Mouse (Mus musculus) heart, embryonic 12.5 days (tissue): ENCODE measurements around the gene Kdf1. TPM values are rescaled to one million over a fixed set of nuclear protein-coding genes. Genes with fewer than 3 reads are reported as not detected.
A peak's percentile ranks its signal among the peaks of the same experiment; 100 is the strongest.
"Not testable (repeated sequence)": the region's sequence is repeated elsewhere in the genome, so short reads cannot be mapped to it uniquely, and the experiment has no call there.

ENCODE experiments used
- ATAC-seq: fragments of 200-750 bp; cut with Nextera tagmentation; 2 replicates; pipeline ENCODE4 v1.8.0; 2017; ENCODE audit warnings: moderate TSS enrichment, moderate library complexity; ENCODE audit not compliant: insufficient number of reproducible peaks, low FRiP score
- H3K27ac ChIP-seq: fragments of 300-500 bp; sonication (generic); 2 replicates; pipeline ENCODE4 v1.5.1; 2016; ENCODE audit warnings: mild to moderate bottlenecking, moderate library complexity; ENCODE audit not compliant: poor library complexity, severe bottlenecking
- H3K27me3 ChIP-seq: fragments of 300-500 bp; sonication (generic); replicated peaks from 2 replicates; pipeline ENCODE4 v1.6.1; 2016; ENCODE audit warnings: mild to moderate bottlenecking, moderate library complexity
- H3K36me3 ChIP-seq: fragments of 300-500 bp; sonication (generic); 2 replicates; pipeline ENCODE4 v1.6.1; 2016; ENCODE audit warnings: mild to moderate bottlenecking, moderate library complexity
- H3K4me1 ChIP-seq: fragments of 300-500 bp; sonication (generic); replicated peaks from 2 replicates; pipeline ENCODE4 v1.6.1; 2016; ENCODE audit warnings: mild to moderate bottlenecking
- H3K4me2 ChIP-seq: fragments of 300-500 bp; sonication (generic); 2 replicates; pipeline ENCODE4 v1.6.1; 2016; ENCODE audit warnings: mild to moderate bottlenecking, moderate library complexity
- H3K4me3 ChIP-seq: fragments of 300-500 bp; sonication (generic); 2 replicates; pipeline ENCODE4 v1.5.1; 2016; ENCODE audit warnings: mild to moderate bottlenecking
- H3K9ac ChIP-seq: fragments of 300-500 bp; sonication (generic); 2 replicates; pipeline ENCODE4 v1.6.1; 2016; ENCODE audit warnings: mild to moderate bottlenecking, moderate library complexity
- H3K9me3 ChIP-seq: fragments of 300-500 bp; sonication (generic); replicated peaks from 2 replicates; pipeline ENCODE4 v1.6.1; 2016; ENCODE audit warnings: mild to moderate bottlenecking, moderate library complexity
- WGBS: fragments of 180-500 bp; shearing (Covaris S2); methylation state at CpG from one replicate; pipeline ENCODE4 v1.1.7; 2016; 5-methylcytosine and 5-hydroxymethylcytosine counted together
- polyA plus RNA-seq: library from polyadenylated mRNA; unstranded; fragments of >200 nt; fragmentation: Nextera tagmentation; extraction: Ambion mirVana; gene quantifications from 2 replicates; pipeline ENCODE4 v1.2.1, GENCODE M21; 2016

The Kdf1 gene
- polyA plus RNA-seq, 1 experiment from 2014 or later = 0.42 TPM

DNA sequence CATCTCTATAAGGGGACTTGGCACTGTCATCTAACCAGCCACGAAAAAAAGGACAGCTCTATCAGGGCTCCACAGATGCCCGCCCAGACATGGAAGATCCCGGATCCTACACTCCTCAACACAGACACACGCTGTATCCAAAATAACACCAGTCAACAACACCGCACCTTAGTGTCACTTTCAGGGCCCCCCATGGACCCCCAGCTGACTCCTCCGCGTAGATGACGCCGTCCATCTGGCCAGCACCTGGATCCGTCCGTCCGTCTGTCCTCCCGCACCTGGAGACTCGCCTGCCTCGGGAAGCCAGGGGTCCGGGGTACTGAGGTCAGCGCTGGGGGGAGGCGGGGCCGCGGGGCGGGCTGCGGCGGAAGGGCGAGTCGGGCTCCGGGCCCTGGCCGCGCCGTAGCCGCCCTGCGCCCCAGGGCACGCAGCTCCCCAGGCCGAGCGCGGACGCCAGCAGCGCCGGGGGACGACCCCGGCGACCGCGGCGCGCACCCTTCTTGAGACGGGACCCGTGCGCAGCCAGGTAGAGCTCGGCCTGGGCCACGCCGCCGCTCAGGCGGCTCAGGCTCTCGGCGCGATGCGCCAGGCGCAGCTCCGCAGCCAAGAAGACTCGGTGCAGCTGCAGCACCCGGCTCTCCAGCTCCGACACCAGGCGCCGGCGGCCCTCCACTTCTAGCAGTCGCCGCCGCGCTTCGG is 21.2 kb upstream of the Kdf1 start:
- whole genome bisulfite sequencing = under 1% methylated on average over 70 of the region's 70 CpGs

DNA sequence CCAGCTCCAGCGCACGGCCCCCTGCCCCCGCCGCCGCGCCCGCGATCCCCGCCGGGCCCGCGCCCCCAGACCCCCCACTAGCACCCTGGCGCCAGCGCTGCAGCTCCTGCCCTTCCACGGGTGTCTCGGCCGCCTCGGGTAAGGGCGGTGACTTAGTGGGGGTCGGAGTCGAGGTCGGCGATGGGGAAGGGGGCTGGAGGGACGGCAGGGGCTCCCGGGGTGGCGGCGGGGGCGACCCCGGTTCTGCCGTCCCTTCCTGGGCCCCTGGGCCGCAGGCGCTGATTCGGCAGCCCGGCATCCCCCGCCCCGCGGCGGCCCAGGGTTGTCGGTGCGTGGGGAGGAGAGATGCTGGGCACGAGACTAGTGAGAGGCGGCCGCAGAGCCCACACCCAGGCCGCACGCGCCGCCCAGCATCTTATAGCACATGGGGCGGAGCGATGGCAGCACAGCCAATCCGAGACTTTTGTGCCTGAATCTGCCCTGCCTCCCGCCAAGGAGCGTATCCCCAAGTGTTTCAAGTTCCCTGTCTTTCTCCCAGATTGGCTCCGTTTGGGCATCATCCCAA is 20.5 kb upstream of the Kdf1 start, which contains the start of gene Trnp1:
Gene Trnp1, minus strand, starts transcription at position 391 of the 565 bp plus-strand sequence.
- Histone ChIP-seq H3K4me3 (peak within 1 kb of the TSS; percentile 64), H3K36me3 (no peaks in the 10 kb centered on the region), H3K4me2 (peak within 1 kb of the TSS; percentile 99), H3K27ac (no peak within 1 kb of the TSS), H3K27me3 (peaks cover 86% of the 10 kb centered on the region), H3K9me3 (no peaks in the 10 kb centered on the region), H3K9ac (peak within 1 kb of the TSS; percentile 70), H3K4me1 (peaks cover 23% of the 10 kb centered on the region)
- peak; percentile 70 for ATAC-seq
- WGBS = under 1% methylated on average over 48 of the region's 53 CpGs

More for the DNA sequence above, 21.2 kb upstream of the Kdf1 start:
- peak overlapping the region; percentile 70 for H3K9ac ChIP-seq
- ATAC-seq = peak; percentile 40
- no peak overlapping the region for H3K27ac ChIP-seq
- H3K27me3 ChIP-seq = peaks cover 83% of the 10 kb centered on the region
- no peaks in the 10 kb centered on the region for H3K36me3 ChIP-seq
- peaks cover 23% of the 10 kb centered on the region for H3K4me1 ChIP-seq
- H3K4me3 ChIP-seq = peak overlapping the region; percentile 64
- H3K4me2 ChIP-seq = peak overlapping the region; percentile 99
- H3K9me3 ChIP-seq = no peaks in the 10 kb centered on the region

DNA sequence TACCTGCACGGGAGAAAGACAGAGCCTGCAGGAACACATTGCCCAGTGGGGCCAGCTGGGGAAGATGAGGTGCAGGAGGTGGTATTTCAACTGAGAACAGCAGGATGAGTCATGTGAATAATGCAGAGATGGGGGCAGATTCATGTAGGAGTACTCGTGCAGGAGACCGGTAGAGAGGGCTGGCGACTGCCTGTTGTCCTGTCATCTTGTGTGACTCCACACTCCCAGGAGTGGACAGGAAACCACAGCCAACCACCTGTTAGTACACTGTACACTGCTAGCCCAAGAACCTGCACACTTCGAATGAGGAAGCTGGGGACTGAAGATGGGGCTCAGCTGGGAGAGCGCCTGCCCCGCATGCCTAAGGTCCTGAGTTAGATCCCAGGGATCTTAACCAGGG is 17.2 kb upstream of the Kdf1 start:
- H3K27ac ChIP-seq = no peak overlapping the region
- WGBS = 56% methylated on average over 7 of the region's 7 CpGs
- no peaks in the 10 kb centered on the region for H3K9me3 ChIP-seq

DNA sequence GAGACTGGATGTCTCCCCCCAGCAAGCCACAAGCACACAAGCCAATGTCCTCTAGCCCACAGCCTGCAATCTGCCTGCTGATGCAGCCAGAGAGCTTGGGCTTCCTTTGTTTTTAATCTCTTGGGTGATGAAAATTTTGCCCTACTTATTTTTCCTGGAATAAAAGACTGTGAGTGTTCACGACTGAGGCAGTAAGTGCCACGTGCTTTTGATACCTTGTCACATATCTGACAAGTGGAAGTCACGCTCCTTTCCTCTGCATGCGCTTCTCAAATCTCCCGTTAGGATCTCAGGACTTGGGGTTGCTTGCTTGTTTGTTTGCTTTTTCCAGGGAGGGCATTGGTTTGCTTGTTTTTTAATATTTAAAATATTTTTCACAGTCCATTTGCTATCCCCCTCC is 14.5 kb upstream of the Kdf1 start:
- H3K9me3 ChIP-seq = no peaks in the 10 kb centered on the region
- no peaks in the 10 kb centered on the region for H3K36me3 ChIP-seq
- no peak overlapping the region for H3K9ac ChIP-seq
- 42% methylated on average over 5 of the region's 5 CpGs for WGBS
- peaks cover 88% of the 10 kb centered on the region for H3K27me3 ChIP-seq
- no peak overlapping the region for H3K27ac ChIP-seq
- no peak overlapping the region for H3K4me3 ChIP-seq
- no peak overlapping the region for H3K4me2 ChIP-seq
- H3K4me1 ChIP-seq = no peaks in the 10 kb centered on the region
- ATAC-seq = no peak

More for the DNA sequence above, 17.2 kb upstream of the Kdf1 start:
- peaks cover 95% of the 10 kb centered on the region for H3K27me3 ChIP-seq
- no peak overlapping the region for H3K4me2 ChIP-seq
- H3K36me3 ChIP-seq = no peaks in the 10 kb centered on the region
- no peak for ATAC-seq
- H3K4me1 ChIP-seq = peaks cover 16% of the 10 kb centered on the region
- H3K9ac ChIP-seq = no peak overlapping the region
- H3K4me3 ChIP-seq = no peak overlapping the region

DNA sequence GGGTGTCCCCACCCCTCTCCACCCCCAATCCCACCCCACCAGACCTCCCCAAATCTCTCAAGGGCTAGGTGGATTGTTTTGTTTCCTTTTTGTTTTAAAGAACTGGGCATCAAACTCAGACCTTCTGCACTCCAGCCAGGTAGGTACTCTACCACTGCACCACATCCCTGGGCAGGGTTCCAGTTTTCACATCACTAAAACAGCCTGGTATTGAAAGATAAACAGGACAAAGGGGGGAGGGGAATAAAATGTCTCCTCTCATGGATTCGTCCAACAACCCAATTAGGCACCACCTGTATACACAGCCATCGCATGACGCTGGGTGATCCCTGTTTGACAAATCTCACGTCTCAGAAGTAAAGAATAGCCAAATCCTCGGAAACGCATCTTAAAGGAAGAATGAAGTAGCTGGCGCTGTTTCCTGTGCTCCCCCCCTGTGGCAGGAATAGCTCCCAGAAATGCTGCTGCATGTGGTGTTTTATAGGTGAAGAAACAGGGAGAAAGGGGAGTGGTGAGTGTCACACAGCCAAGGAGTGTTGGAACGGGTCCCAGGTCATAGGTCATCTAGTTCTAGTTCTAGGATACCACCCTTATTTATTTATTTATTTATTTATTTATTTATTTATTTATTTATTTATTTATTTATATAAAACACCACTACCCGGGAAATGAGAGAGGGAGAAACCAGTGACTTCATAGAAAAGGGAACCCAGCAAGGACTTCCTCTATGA is 13.8 kb upstream of the Kdf1 start:
- Histone ChIP-seq H3K4me3 (no peak overlapping the region), H3K4me2 (no peak overlapping the region), H3K9me3 (no peaks in the 10 kb centered on the region), H3K27ac (no peak overlapping the region), H3K9ac (no peak overlapping the region), H3K36me3 (no peaks in the 10 kb centered on the region), H3K27me3 (peaks cover 84% of the 10 kb centered on the region), H3K4me1 (no peaks in the 10 kb centered on the region)
- ATAC-seq = no peak
- WGBS = 53% methylated on average over 9 of the region's 9 CpGs

DNA sequence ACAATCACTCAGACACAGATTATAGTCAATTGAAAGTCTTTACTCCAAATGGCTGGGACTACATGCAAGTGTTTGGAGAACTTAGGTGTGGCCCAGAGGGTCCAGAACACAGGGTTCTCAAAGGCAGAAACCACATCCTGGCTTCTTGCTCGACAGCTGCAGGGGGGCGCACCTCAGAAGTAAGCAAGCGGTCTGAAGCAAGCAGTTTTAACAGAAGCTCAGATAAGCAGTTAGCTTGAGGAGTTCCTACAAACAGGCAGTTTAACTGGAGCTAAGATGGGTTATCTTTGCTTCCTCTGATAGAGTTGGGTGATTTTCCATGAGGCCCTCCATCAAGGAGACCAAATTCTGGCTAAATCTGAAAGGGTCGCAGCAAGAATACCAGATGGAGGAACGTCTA is 12.2 kb upstream of the Kdf1 start:
- Histone ChIP-seq H3K9ac (no peak overlapping the region), H3K9me3 (no peaks in the 10 kb centered on the region), H3K36me3 (no peaks in the 10 kb centered on the region), H3K4me3 (no peak overlapping the region), H3K27ac (no peak overlapping the region), H3K4me1 (no peaks in the 10 kb centered on the region), H3K27me3 (peaks cover 67% of the 10 kb centered on the region), H3K4me2 (no peak overlapping the region)
- 44% methylated on average over 5 of the region's 5 CpGs for WGBS
- ATAC-seq = no peak

DNA sequence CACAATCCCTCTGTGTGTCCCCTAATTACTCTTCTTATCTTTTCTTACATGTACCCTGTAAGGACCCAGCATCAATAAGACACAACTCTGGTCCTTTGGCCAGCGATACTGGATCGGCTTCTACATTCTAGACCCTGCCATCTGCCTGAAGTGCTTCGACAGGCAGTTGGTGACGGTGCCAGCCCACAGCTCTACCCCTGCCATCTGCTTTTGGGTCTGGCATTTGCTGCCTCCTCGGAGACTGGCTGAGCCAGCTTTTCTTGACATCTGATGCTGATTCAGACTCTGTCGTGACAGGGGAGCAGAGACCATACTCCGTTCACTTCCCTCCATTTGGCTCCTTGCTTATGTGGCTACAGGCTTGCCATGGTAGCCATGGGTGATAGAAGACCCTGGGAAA is 9.8 kb upstream of the Kdf1 start:
- Histone ChIP-seq H3K9me3 (no peaks in the 10 kb centered on the region), H3K27ac (no peak overlapping the region), H3K4me2 (no peak overlapping the region), H3K4me3 (no peak overlapping the region), H3K4me1 (no peaks in the 10 kb centered on the region), H3K27me3 (peaks cover 45% of the 10 kb centered on the region), H3K36me3 (no peaks in the 10 kb centered on the region), H3K9ac (no peak overlapping the region)
- 76% methylated on average over 7 of the region's 7 CpGs for WGBS
- no peak for ATAC-seq

DNA sequence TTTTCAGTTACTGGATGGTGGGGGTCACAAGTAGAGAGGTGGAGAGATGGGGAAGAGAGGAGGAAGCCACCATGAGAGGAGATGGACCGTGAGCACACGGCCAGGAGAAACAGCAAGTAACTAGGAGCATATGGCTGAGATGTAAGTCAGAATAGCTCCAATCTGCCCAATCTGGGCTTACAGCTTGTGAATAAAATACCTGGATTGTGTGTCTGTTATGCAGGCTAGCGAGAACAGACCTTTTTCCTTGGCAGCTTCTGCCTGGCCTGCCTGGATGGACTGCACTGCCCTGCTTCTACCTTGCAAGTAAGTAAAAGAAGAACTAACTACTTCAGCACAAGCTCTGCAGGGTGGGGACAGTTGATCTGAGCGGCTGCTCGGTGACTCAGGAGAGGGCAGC is 7.7 kb upstream of the Kdf1 start:
- no peak overlapping the region for H3K4me2 ChIP-seq
- no peaks in the 10 kb centered on the region for H3K4me1 ChIP-seq
- no peak for ATAC-seq
- H3K4me3 ChIP-seq = no peak overlapping the region
- peaks cover 27% of the 10 kb centered on the region for H3K27me3 ChIP-seq
- H3K9me3 ChIP-seq = no peaks in the 10 kb centered on the region
- 72% methylated on average over 5 of the region's 5 CpGs for WGBS
- H3K9ac ChIP-seq = no peak overlapping the region
- H3K36me3 ChIP-seq = no peaks in the 10 kb centered on the region
- H3K27ac ChIP-seq = no peak overlapping the region

DNA sequence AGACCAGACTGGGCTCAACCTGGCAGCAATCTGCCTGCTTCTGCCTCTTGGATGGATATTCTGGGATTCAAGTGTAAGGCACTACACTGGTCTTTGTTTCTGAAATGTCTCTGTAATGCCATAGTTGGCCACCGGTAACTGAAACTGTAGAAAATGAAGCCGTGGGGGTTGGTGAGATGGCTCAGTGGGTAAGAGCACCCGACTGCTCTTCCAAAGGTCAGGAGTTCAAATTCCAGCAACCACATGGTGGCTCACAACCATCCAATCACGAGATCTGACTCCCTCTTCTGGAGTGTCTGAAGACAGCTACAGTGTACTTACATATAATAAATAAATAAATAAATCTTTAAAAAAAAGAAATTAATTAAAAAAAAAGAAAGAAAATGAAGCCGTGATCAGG is 6.3 kb upstream of the Kdf1 start:
- H3K27ac ChIP-seq, H3K9ac ChIP-seq, H3K4me2 ChIP-seq, H3K4me1 ChIP-seq, H3K36me3 ChIP-seq, H3K4me3 ChIP-seq, H3K9me3 ChIP-seq, ATAC-seq: not testable (repeated sequence)
- WGBS = 52% methylated on average over 5 of the region's 5 CpGs
- H3K27me3 ChIP-seq = peaks cover 18% of the 10 kb centered on the region

DNA sequence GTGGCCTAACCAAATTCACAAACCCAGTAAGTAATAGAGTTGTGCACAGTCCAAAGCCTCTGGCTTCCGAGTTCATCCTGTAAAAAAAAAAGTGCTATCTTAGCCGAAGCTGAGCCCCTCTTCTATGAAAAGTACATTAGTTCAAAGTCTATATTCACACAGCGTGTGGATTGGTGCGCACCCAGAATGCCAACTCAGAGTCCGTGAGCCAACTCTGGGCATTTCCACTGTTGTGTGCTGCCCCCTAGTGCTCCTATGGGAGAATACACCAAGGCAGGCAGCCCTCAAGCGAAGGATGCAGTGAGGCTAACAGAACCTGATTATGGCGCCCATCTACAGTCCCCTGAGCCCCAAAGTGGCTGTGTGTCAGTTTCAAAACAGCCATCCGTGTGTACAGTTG is 5.8 kb upstream of the Kdf1 start:
- Histone ChIP-seq H3K4me1 (no peaks in the 10 kb centered on the region), H3K9me3 (no peaks in the 10 kb centered on the region), H3K4me3 (no peak overlapping the region), H3K27ac (no peak overlapping the region), H3K9ac (no peak overlapping the region), H3K36me3 (no peaks in the 10 kb centered on the region), H3K4me2 (no peak overlapping the region), H3K27me3 (peaks cover 17% of the 10 kb centered on the region)
- 14% methylated on average over 8 of the region's 8 CpGs for WGBS
- peak; percentile 25; the same call in 1 of the 2 replicates for ATAC-seq

DNA sequence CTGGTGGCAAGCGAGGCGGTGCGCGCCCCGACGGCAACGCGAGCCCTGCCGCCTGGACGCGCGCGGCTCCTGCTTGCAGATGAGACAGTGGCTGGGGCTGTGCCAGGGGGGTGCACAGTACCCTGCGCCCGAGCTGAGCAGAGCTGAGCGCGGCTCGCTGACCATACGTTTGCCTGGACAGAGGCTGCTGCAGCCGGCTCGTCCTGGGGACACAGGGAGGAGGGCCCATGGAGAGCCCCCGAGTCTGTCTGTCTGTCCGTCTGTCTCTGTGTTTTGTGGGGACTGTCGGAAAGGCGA is 554 bp downstream of the Kdf1 start:
- Histone ChIP-seq H3K4me1 (peaks cover 9% of the 10 kb centered on the region), H3K27me3 (peaks cover 50% of the 10 kb centered on the region), H3K36me3 (no peaks in the 10 kb centered on the region), H3K27ac (no peak overlapping the region), H3K9ac (peak overlapping the region; percentile 67), H3K9me3 (no peaks in the 10 kb centered on the region), H3K4me2 (peak overlapping the region; percentile 89), H3K4me3 (peak overlapping the region; percentile 68)
- ATAC-seq = peak; percentile 45; the same call in 1 of the 2 replicates
- WGBS = 6% methylated on average over 25 of the region's 25 CpGs
